9 mouse cellular contexts compared by ENCODE assay signal in the genomic region with DNA sequence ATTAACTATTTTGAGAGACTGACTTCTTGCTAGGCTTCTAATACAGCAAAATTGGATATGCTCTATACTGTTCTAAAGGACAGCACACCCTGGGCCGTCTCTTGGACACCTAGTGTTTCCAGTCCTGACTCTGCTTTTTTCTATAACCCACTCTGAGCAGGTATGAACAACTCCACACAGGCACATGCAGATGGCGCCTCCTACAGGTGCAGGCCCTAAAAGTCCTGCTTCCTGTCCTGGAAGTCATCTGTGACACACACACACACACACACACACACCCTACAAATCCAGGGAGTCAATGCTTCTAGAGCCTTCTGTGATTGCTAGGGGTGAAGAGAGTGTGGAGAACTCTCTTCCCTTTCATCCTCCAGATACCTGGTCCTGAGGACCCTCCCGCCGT. TPM values are rescaled to one million over a fixed set of nuclear protein-coding genes. Genes with fewer than 3 reads are reported as not detected.
DNase-seq lines count a peak whose midpoint lies in the region; ATAC-seq and TF ChIP-seq lines count a peak whose summit lies in the region.
"Had no signal": no experiment of that assay in that cellular context is flagged by ENCODE, and none has a peak within 500 bp of the region (broad histone marks: within the 10 kb centered on the region; RNA-seq: fewer than 3 reads in every experiment).

No protein-coding gene starts in this region.

- 91% methylated on average over 4 of the region's 4 CpGs for WGBS in liver, adult 2 months
- WGBS in liver, embryonic 12.5 days (ENCODE audit: insufficient replicate concordance): 71% methylated on average over 4 of the region's 4 CpGs
- 95% methylated on average over 4 of the region's 4 CpGs for WGBS in kidney, postnatal 0 days

- TF ChIP-seq CTCF in liver, adult 2 months (IDR thresholded peaks at IDR 0.05; ENCODE audit: low read depth, low read length): peak; percentile 52; the same call in 1 of the 2 replicates
- peak; percentile 30; the same call in 1 of the 2 replicates for TF ChIP-seq CTCF in kidney, postnatal 0 days (IDR thresholded peaks at IDR 0.05; ENCODE audit: low read depth)

- DNase-seq in adrenal gland, postnatal 10 days: peak; percentile 57
- DNase-seq in adrenal gland, postnatal 4 days (ENCODE audit: low spot score in 2 of 2): no peak
- DNase-seq in liver, adult 2 months (ENCODE audit: extremely low read depth, low read depth, low spot score): no peak
- no peak for DNase-seq in kidney, postnatal 0 days (ENCODE audit: low spot score)
- DNase-seq in thymus, adult 18-20 months: peak; percentile 54 to 59
- DNase-seq in left cerebral cortex, adult 9 months (ENCODE audit: low spot score in 2 of 2): no peak
- no peak for DNase-seq in gastrocnemius, postnatal 25 days

- no peak for TF ChIP-seq POLR2A in liver, adult 2 months (IDR thresholded peaks at IDR 0.05; ENCODE audit: extremely low read depth, insufficient read depth, low read length)

- H3K9me3 ChIP-seq in liver, embryonic 12.5 days (replicated peaks): no peaks in the 10 kb centered on the region
- H3K9me3 ChIP-seq in kidney, postnatal 0 days (replicated peaks; ENCODE audit: low read length): no peaks in the 10 kb centered on the region
- H3K9me3 ChIP-seq: liver, embryonic 15.5 days had no signal

- no peaks in the 10 kb centered on the region for H3K36me3 ChIP-seq in liver, adult 2 months (ENCODE audit: control insufficient read depth, insufficient read depth, low read length)
- H3K36me3 ChIP-seq in liver, embryonic 12.5 days: no peaks in the 10 kb centered on the region
- H3K36me3 ChIP-seq in kidney, postnatal 0 days (ENCODE audit: insufficient read depth, low read length): no peaks in the 10 kb centered on the region
- H3K36me3 ChIP-seq: liver, embryonic 15.5 days had no signal

- no peak overlapping the region for H3K9ac ChIP-seq in liver, adult 2 months (ENCODE audit: low read depth, low read length)
- no peak overlapping the region for H3K9ac ChIP-seq in liver, embryonic 12.5 days
- H3K9ac ChIP-seq in kidney, postnatal 0 days (ENCODE audit: low read depth, low read length): no peak overlapping the region
- H3K9ac ChIP-seq: liver, embryonic 15.5 days had no signal

- no peak overlapping the region for H3K27ac ChIP-seq in liver, adult 2 months (replicated peaks; ENCODE audit: insufficient read depth, low read depth, low read length)
- no peak overlapping the region for H3K27ac ChIP-seq in liver, embryonic 12.5 days
- H3K27ac ChIP-seq in kidney, postnatal 0 days: no peak overlapping the region
- H3K27ac ChIP-seq: liver, embryonic 15.5 days had no signal

- no peak for ATAC-seq in liver, embryonic 12.5 days
- no peak for ATAC-seq in kidney, postnatal 0 days (replicated peaks; ENCODE audit: low FRiP score, low read depth)

- H3K4me3 ChIP-seq in liver, adult 2 months (ENCODE audit: insufficient read depth, low read depth, low read length): no peak overlapping the region
- no peak overlapping the region for H3K4me3 ChIP-seq in liver, embryonic 12.5 days
- no peak overlapping the region for H3K4me3 ChIP-seq in kidney, postnatal 0 days (replicated peaks; ENCODE audit: low read depth, low read length)
- H3K4me3 ChIP-seq: liver, embryonic 15.5 days had no signal

- H3K4me1 ChIP-seq in liver, adult 2 months (ENCODE audit: control insufficient read depth, insufficient read depth, low read length): no peaks in the 10 kb centered on the region
- peaks cover 9% of the 10 kb centered on the region; the same call in 1 of the 2 replicates for H3K4me1 ChIP-seq in liver, embryonic 12.5 days
- 0 out of 2 replicates have a peak, but pooled peaks cover under 1% of the 10 kb centered on the region for H3K4me1 ChIP-seq in kidney, postnatal 0 days (replicated peaks; ENCODE audit: insufficient read depth, low read length)
- H3K4me1 ChIP-seq: liver, embryonic 15.5 days had no signal

- H3K79me2 ChIP-seq in liver, adult 2 months (ENCODE audit: control insufficient read depth, insufficient read depth, low read length): no peaks in the 10 kb centered on the region

- H3K27me3 ChIP-seq in liver, adult 2 months (ENCODE audit: control insufficient read depth, insufficient read depth, low read length): no peaks in the 10 kb centered on the region
- no peaks in the 10 kb centered on the region for H3K27me3 ChIP-seq in liver, embryonic 12.5 days (replicated peaks)
- H3K27me3 ChIP-seq in kidney, postnatal 0 days (ENCODE audit: insufficient read depth, low read length): no peaks in the 10 kb centered on the region
- H3K27me3 ChIP-seq: liver, embryonic 15.5 days had no signal

- no peak overlapping the region for H3K4me2 ChIP-seq in liver, embryonic 12.5 days
- H3K4me2 ChIP-seq in kidney, postnatal 0 days (ENCODE audit: low read length): no peak overlapping the region
- H3K4me2 ChIP-seq: liver, embryonic 15.5 days had no signal

RNA-seq across cellular contexts. Expression of gene Batf, which starts 40.8 kb away (rescaled TPM):
- 1 to 10 TPM; 1.2 to 1.6 TPM for total RNA-seq in adrenal gland, postnatal 10 days (2021)
- total RNA-seq in adrenal gland, postnatal 4 days (2021): 1 to 10 TPM in 1 of 2 experiments, under 1 TPM in 1; 0.87 to 1.2 TPM
- total RNA-seq in liver, adult 2 months (2014; rRNA removed): 0.74 and 1.8 TPM in 2 replicates
- polyA plus RNA-seq in liver, adult 2 months (2012; rRNA removed): 0.39 and 0.76 TPM in 2 replicates
- polyA plus RNA-seq in liver, embryonic 12.5 days (2016; fragmentation: Nextera tagmentation; extraction: Ambion mirVana): 4.6 and 5.2 TPM in 2 replicates
- 4.0 and 4.3 TPM in 2 replicates for polyA plus RNA-seq in kidney, postnatal 0 days (2015; fragmentation: Nextera tagmentation; extraction: Ambion mirVana)
- under 1 TPM in 1 of 2 experiments, not detected in 1; 0.29 TPM for total RNA-seq in gastrocnemius, postnatal 25 days (2021)

RNA-seq across cellular contexts. Expression of gene Jdp2, which starts 46.8 kb away (rescaled TPM):
- 10 to 100 TPM; 13.1 to 23.6 TPM for total RNA-seq in adrenal gland, postnatal 10 days (2021)
- 10 to 100 TPM; 22.6 to 23.0 TPM for total RNA-seq in adrenal gland, postnatal 4 days (2021)
- total RNA-seq in liver, adult 2 months (2014; rRNA removed): 1.6 and 1.9 TPM in 2 replicates
- polyA plus RNA-seq in liver, adult 2 months (2012; rRNA removed): 0.82 and 1.1 TPM in 2 replicates
- polyA plus RNA-seq in liver, embryonic 12.5 days (2016; fragmentation: Nextera tagmentation; extraction: Ambion mirVana): 0.17 and 0.25 TPM in 2 replicates
- 0.47 and 0.70 TPM in 2 replicates for polyA plus RNA-seq in kidney, postnatal 0 days (2015; fragmentation: Nextera tagmentation; extraction: Ambion mirVana)
- total RNA-seq in gastrocnemius, postnatal 25 days (2021): 1 to 10 TPM; 5.4 to 6.8 TPM

Comparison
In these comparisons a context has a peak if more than half of its experiments do, and no peak if none do; other contexts are left out.
1. DNase-seq: peak in adrenal gland, postnatal 10 days (single experiment) and thymus, adult 18-20 months (2 of 2); none in adrenal gland, postnatal 4 days (0 of 2), liver, adult 2 months (single experiment), kidney, postnatal 0 days (single experiment), left cerebral cortex, adult 9 months (0 of 2) and gastrocnemius, postnatal 25 days (single experiment).